Mouse (Mus musculus) limb, embryonic 11.5 days (tissue): ENCODE results near the gene Pik3r4. TPM values are rescaled to one million over a fixed set of nuclear protein-coding genes. Genes with fewer than 3 reads are reported as not detected.
"Not testable (repeated sequence)": the region's sequence is repeated elsewhere in the genome, so short reads cannot be mapped to it uniquely, and the experiment has no call there.

ENCODE experiments used
- ATAC-seq: fragments of 200-750 bp; cut with Nextera tagmentation; 2 replicates; pipeline ENCODE4 v1.8.0; 2017; ENCODE audit warnings: low read depth; ENCODE audit not compliant: insufficient number of reproducible peaks, low FRiP score, low TSS enrichment
- DNase-seq: peaks from one replicate; pipeline ENCODE4 v3.0.0-alpha.2; 2015; ENCODE audit warnings: low spot score
- H3K27ac ChIP-seq: fragments of 300-500 bp; sonication (generic); replicated peaks from 2 replicates; pipeline ENCODE4 v1.5.1; 2014; ENCODE audit warnings: low read depth, mild to moderate bottlenecking, low read length
- H3K27me3 ChIP-seq: fragments of 300-500 bp; sonication (generic); 2 replicates; pipeline ENCODE4 v1.6.1; 2014; ENCODE audit warnings: mild to moderate bottlenecking, low read length, mixed read lengths; ENCODE audit not compliant: control insufficient read depth, insufficient read depth
- H3K36me3 ChIP-seq: fragments of 300-500 bp; sonication (generic); 2 replicates; pipeline ENCODE4 v1.6.1; 2014; ENCODE audit warnings: mild to moderate bottlenecking, low read length, moderate library complexity, mixed read lengths; ENCODE audit not compliant: control insufficient read depth, insufficient read depth
- H3K4me1 ChIP-seq: fragments of 300-500 bp; sonication (generic); 2 replicates; pipeline ENCODE4 v1.6.1; 2014; ENCODE audit warnings: low read length, mixed read lengths; ENCODE audit not compliant: control insufficient read depth, insufficient read depth
- H3K4me2 ChIP-seq: fragments of 300-500 bp; sonication (generic); 2 replicates; pipeline ENCODE4 v1.6.1; 2014; ENCODE audit warnings: low read depth, mild to moderate bottlenecking, moderate library complexity; ENCODE audit not compliant: severe bottlenecking
- H3K4me3 ChIP-seq: fragments of 300-500 bp; sonication (generic); 2 replicates; pipeline ENCODE4 v1.5.1; 2014; ENCODE audit warnings: low read depth, low read length
- H3K9ac ChIP-seq: fragments of 300-500 bp; sonication (generic); 2 replicates; pipeline ENCODE4 v1.6.1; 2014; ENCODE audit warnings: mild to moderate bottlenecking, low read length
- H3K9me3 ChIP-seq: fragments of 300-500 bp; sonication (generic); 2 replicates; pipeline ENCODE4 v1.6.1; 2016; ENCODE audit warnings: low read length; ENCODE audit not compliant: control insufficient read depth
- WGBS: fragments of 180-500 bp; shearing (Covaris S2); extraction: QIAGEN DNeasy Blood & Tissue Kit; methylation state at CpG from one replicate; pipeline ENCODE4 v1.1.7; 2014; 5-methylcytosine and 5-hydroxymethylcytosine counted together
- polyA plus RNA-seq: library from polyadenylated mRNA; unstranded; fragments of >200 nt; fragmentation: Nextera tagmentation; extraction: Ambion mirVana; gene quantifications from 2 replicates; pipeline ENCODE4 v1.2.1, GENCODE M21; 2014

The Pik3r4 gene
- polyA plus RNA-seq = 28.4 and 29.6 TPM in 2 replicates

DNA sequence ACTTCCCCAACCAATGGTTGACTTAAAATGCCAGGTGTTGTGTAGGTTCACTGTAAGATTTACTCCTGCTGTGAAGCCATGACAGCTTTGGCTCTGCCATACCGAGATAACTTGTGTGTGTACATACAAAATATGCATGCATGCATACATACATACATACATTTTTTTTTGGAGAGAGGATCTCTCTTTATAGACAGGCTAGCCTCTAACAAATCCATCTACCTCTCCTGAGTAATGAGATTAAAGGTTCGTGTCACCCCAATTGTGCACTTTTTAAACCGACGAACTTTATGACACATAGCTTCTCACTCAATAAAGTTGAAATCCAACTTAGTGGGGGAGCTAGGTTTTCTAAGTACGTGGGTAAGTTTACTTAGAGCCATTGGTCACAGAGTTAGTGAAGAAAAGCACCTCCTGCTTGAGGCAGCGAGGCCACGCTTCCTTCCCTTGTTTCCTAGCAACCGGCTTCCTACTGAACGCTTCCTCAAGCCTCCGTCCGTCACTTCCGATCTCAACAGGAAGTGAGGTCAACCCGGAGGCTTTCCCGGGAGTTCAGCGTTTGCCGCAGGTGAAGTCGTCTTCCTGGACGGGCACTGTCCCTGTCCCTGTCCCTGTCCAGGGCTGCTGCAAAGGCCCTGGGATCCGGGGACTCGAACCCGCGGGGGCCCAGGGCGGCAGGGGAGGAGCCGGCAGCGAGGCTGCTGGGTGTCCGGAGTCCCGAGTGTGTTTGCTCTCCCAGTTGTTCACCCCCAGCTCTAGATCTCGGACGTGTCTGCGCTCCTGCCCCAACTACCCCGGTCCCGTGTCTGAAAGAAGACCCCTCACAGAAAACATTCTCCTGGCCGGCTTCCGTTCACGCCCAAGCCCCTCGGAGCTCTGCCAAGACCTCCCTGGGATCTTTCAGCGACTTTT is at the start of gene Pik3r4:
Pik3r4 (plus strand) TSS at position 519 of the 912 bp plus-strand sequence.
- Histone ChIP-seq H3K4me1 (peaks cover 5% of the 10 kb centered on the region; the same call in 1 of the 2 replicates), H3K4me2 (peak within 1 kb of the TSS; percentile 76), H3K9ac (peak within 1 kb of the TSS; percentile 89), H3K36me3 (no peaks in the 10 kb centered on the region), H3K27ac (no peak within 1 kb of the TSS), H3K27me3 (no peaks in the 10 kb centered on the region), H3K9me3 (no peaks in the 10 kb centered on the region), H3K4me3 (peak within 1 kb of the TSS; percentile 94)
- WGBS = 5% methylated on average over 37 of the region's 37 CpGs
- ATAC-seq (peak; percentile 84), DNase-seq (peak; percentile 84)

GRCm38 (mm10) chr9:105598906-105599305 is 43.9 kb upstream of the Pik3r4 start:
- WGBS = 88% methylated on average over 4 of the region's 4 CpGs
- Histone ChIP-seq H3K9ac (no peak overlapping the region), H3K36me3 (no peaks in the 10 kb centered on the region), H3K27me3 (no peaks in the 10 kb centered on the region), H3K27ac (no peak overlapping the region), H3K4me2 (no peak overlapping the region), H3K9me3 (no peaks in the 10 kb centered on the region), H3K4me1 (no peaks in the 10 kb centered on the region), H3K4me3 (no peak overlapping the region)
- ATAC-seq (no peak), DNase-seq (no peak)

DNA sequence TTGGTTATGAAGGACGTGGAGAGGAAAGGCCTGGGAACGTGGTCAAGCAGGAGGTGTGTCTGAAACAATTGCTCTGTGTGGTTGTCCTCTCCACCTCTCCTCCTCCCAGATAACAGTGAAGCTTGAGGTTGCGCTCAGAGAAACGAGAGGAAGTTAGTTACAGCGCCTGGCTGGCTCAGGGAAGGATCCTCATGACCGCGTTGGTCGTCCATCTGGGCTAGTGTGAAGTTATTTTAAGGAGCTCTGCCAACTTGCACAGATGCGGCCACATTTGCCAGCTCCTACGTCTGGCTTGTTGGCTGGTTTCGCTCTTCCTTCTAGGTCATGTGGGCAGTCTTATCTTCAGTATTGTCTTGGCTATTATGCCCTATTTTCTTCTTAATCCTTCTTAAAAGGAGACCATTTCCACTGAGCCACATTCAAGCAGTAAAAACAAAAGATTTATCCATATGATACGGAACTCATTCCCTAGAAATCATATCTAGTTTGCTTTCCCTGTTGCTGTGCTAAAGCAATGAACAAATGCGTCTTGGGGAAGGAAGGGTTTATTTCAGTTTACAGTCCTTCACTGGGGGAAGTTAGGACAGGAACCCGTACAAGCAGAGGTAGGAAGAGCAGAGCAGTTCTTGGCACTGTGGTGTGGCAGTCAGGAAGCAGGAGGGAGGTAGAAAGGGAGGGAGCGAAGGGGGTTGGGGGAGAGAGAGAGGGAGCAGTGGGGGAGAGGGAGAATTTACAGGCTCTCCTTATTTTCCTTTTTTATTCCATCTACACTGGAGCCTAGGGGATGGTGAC is 30.6 kb upstream of the Pik3r4 start:
- Histone ChIP-seq H3K9ac (no peak overlapping the region), H3K27ac (no peak overlapping the region), H3K9me3 (no peaks in the 10 kb centered on the region), H3K4me2 (no peak overlapping the region), H3K4me1 (no peaks in the 10 kb centered on the region), H3K27me3 (no peaks in the 10 kb centered on the region), H3K4me3 (no peak overlapping the region), H3K36me3 (no peaks in the 10 kb centered on the region)
- 86% methylated on average over 15 of the region's 15 CpGs for WGBS
- no peak for ATAC-seq
- DNase-seq = peak; percentile 14

- WGBS = 66% methylated on average over 7 of the region's 7 CpGs
- ATAC-seq = no peak
- H3K4me3 ChIP-seq = no peak overlapping the region
- H3K4me1 ChIP-seq = no peaks in the 10 kb centered on the region
- H3K4me2 ChIP-seq = no peak overlapping the region
- no peaks in the 10 kb centered on the region for H3K9me3 ChIP-seq
- no peaks in the 10 kb centered on the region for H3K36me3 ChIP-seq
- H3K9ac ChIP-seq = no peak overlapping the region
- DNase-seq = peak; percentile 18
- no peak overlapping the region for H3K27ac ChIP-seq
- H3K27me3 ChIP-seq = no peaks in the 10 kb centered on the region
Observed at GRCm38 (mm10) chr9:105612919-105613318, 29.9 kb upstream of the Pik3r4 start.

DNA sequence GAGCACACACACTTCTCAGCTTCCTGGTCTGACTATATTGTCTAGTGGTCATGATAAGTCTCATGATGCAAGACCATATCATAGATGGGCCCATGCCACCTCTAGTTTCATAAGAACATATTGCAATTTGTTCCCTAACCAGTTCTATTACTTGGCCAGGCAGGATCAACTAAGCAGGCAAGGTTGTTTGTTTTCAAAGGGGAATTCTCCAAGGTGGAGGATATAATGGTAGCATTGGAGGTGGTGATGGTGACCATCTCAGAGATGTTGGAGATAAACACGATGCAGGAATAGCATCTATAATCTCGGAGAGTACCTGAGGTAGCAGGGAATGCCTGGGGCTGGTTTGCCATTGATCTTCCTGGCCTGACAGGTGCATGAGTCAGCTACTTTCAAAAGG is 26.8 kb upstream of the Pik3r4 start:
- ATAC-seq (no peak), DNase-seq (peak; percentile 14)
- H3K36me3 ChIP-seq = no peaks in the 10 kb centered on the region
- no peak overlapping the region for H3K4me3 ChIP-seq
- no peak overlapping the region for H3K9ac ChIP-seq
- no peaks in the 10 kb centered on the region for H3K9me3 ChIP-seq
- no peaks in the 10 kb centered on the region for H3K4me1 ChIP-seq
- H3K27ac ChIP-seq = no peak overlapping the region
- no peaks in the 10 kb centered on the region for H3K27me3 ChIP-seq
- 73% methylated on average over 2 of the region's 2 CpGs for WGBS
- H3K4me2 ChIP-seq = no peak overlapping the region

GRCm38 (mm10) chr9:105617274-105617673 is 25.5 kb upstream of the Pik3r4 start:
- not testable (repeated sequence) for ATAC-seq, H3K27ac ChIP-seq, H3K4me2 ChIP-seq, H3K4me1 ChIP-seq, H3K9me3 ChIP-seq, H3K27me3 ChIP-seq, H3K9ac ChIP-seq, H3K36me3 ChIP-seq, H3K4me3 ChIP-seq
- peak; percentile 73 for DNase-seq

DNA sequence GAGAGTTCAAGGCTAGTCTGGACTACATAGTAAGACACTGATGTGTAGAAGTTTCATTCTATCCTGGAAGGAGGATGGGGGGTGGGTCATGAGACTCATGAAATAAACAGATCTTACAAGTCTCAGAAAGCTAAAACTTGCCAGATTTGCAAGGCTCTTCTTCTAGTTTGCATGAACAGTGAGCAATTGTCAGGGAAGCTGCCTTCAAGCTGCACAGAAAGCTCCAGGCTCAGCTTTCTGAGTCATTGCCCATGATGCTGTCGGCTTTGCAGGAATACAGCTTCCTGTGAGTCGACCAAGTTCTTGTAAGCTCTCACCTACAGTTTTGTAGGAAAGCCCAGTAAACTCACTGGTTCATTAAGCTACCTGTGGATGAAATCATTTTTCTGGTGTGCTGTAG is 8.8 kb upstream of the Pik3r4 start:
- ATAC-seq = no peak
- Histone ChIP-seq H3K4me1 (no peaks in the 10 kb centered on the region), H3K27ac (no peak overlapping the region), H3K36me3 (no peaks in the 10 kb centered on the region), H3K9ac (no peak overlapping the region), H3K4me3 (no peak overlapping the region), H3K9me3 (no peaks in the 10 kb centered on the region), H3K27me3 (no peaks in the 10 kb centered on the region), H3K4me2 (no peak overlapping the region)
- no peak for DNase-seq
- 85% methylated on average over 2 of the region's 2 CpGs for WGBS

- not testable (repeated sequence) for DNase-seq, H3K9me3 ChIP-seq, H3K4me3 ChIP-seq, H3K36me3 ChIP-seq, H3K27me3 ChIP-seq, ATAC-seq, H3K9ac ChIP-seq, H3K4me1 ChIP-seq, H3K4me2 ChIP-seq, H3K27ac ChIP-seq
- 77% methylated on average over 6 of the region's 6 CpGs for WGBS
Observed at GRCm38 (mm10) chr9:105641377-105641776, 1.4 kb upstream of the Pik3r4 start.
